Mouse (Mus musculus): ENCODE measurements at regions not wholly inside any gene's neighbourhood (a gene's known extent, or its start where the extent isn't known, plus 50 kb on each side); places are given as distances from the start of the nearest gene placed in this dataset.
A peak's percentile ranks its signal among the peaks of the same experiment; 100 is the strongest.

DNA sequence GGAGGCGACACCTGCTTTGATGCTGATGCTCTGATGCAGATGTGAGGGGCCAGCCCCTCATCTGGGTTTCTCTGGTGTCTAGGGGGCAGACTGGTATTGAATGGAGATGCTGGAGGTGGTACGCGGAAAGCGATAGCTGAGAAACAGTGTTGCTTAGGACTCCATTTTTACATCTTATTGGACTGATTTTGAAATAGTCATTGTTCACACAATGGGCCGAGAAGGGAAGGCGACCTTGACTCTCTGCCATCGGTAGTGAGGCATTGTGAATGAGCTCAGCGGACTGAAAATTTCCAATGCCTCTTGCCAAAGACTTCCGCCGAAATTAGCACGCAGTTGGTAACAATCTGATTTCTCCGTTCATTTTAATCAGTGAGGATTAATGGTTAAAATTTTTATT is 177.0 kb downstream of the Mtx2 start:
- H3K4me3 ChIP-seq (ENCODE audit: low read length) = peak overlapping the region; percentile 8; the same call in 1 of the 2 replicates
- H3K27ac ChIP-seq = no peak overlapping the region
- no peaks in the 10 kb centered on the region for H3K36me3 ChIP-seq (ENCODE audit: insufficient read depth, low read length)
- no peaks in the 10 kb centered on the region for H3K9me3 ChIP-seq (ENCODE audit: low read length)
- peak; percentile 4; the same call in 1 of the 2 replicates for TF ChIP-seq CTCF (IDR thresholded peaks at IDR 0.05; ENCODE audit: low read depth)
- WGBS = 30% methylated on average over 12 of the region's 12 CpGs
- no peaks in the 10 kb centered on the region for H3K27me3 ChIP-seq (ENCODE audit: insufficient read depth, low read length)
- H3K4me1 ChIP-seq (ENCODE audit: insufficient read depth, low read length) = peaks cover 5% of the 10 kb centered on the region; the same call in 1 of the 2 replicates
- H3K9ac ChIP-seq (replicated peaks; ENCODE audit: low read length) = no peak overlapping the region
- DNase-seq (ENCODE audit: low spot score) = peak; percentile 56
- H3K4me2 ChIP-seq (ENCODE audit: low read depth, low read length) = peak overlapping the region; percentile 47
- ATAC-seq = no peak

DNA sequence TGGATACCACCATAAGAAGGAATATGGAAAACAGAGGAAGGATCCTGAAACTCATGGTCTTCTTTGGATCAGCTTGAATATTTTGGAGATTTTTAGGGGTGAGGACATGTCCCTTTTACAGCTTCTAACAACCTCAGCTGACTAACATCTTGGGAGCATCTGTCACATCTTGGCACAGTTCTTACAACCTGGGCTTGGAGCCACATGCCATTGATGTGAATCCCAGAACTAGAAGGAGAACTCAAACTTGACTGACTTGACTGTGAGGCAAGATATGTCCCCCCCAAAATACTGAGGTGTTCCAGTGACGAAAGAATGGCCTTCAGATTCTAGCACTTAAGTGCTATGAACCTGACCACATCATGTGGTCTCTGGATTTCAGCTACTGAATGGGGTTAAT is 182.5 kb downstream of the Mtx2 start:
- Histone ChIP-seq H3K9me3 (ENCODE audit: low read length) (no peaks in the 10 kb centered on the region), H3K27ac (no peak overlapping the region), H3K9ac (replicated peaks; ENCODE audit: low read length) (no peak overlapping the region), H3K4me1 (ENCODE audit: insufficient read depth, low read length) (no peaks in the 10 kb centered on the region), H3K4me2 (ENCODE audit: low read depth, low read length) (no peak overlapping the region), H3K36me3 (ENCODE audit: insufficient read depth, low read length) (no peaks in the 10 kb centered on the region), H3K27me3 (ENCODE audit: insufficient read depth, low read length) (no peaks in the 10 kb centered on the region), H3K4me3 (ENCODE audit: low read length) (no peak overlapping the region)
- TF ChIP-seq CTCF (IDR thresholded peaks at IDR 0.05; ENCODE audit: low read depth) = no peak
- DNase-seq (ENCODE audit: low spot score) = no peak
- 70% methylated on average over 1 of the region's 1 CpGs for WGBS
- ATAC-seq = no peak

DNA sequence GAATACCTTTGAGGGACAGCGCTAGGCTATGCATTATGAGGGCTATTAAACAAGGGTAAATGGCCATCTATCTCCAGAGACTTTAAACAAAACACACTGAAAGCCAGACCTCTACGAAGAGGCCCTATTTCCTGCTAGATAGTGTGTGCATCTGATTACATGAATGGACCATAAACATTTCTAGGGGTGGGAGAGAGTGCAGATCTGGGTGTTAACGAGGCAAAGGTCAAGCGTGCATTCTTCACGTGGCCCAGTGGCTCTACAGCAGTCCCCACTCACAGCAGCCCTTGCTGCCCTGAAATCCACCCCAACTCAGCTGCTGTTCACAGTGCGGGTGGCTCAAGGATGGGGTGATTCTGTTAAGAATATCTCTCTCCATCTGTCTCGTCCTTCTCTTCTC is 185.0 kb downstream of the Mtx2 start:
- no peak for ATAC-seq
- H3K9me3 ChIP-seq (ENCODE audit: low read length) = no peaks in the 10 kb centered on the region

DNA sequence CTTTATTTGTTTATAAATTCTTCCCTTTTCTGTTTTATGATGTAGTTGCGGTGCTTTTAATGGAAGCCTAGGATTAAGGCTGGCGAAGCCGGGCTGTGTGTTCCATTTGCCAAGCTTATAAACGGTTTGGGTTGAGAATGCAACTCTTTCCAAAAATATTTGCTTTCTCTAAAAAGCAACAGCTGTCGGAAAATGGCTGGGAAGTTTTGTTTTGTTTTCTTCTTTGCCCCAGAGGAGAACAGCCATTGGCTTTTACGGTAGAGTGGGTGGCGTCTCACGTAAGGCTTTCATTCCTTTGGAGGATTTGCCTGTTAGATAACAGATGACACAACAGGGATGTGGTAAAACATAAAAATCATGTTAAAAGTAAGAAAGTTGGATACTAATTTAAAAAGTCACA is 186.4 kb downstream of the Mtx2 start:
- no peak for ATAC-seq
- no peaks in the 10 kb centered on the region for H3K9me3 ChIP-seq (ENCODE audit: low read length)
- no peak for TF ChIP-seq CTCF (IDR thresholded peaks at IDR 0.05; ENCODE audit: low read depth)
- H3K9ac ChIP-seq (replicated peaks; ENCODE audit: low read length) = no peak overlapping the region
- no peak overlapping the region for H3K4me2 ChIP-seq (ENCODE audit: low read depth, low read length)
- WGBS = 85% methylated on average over 8 of the region's 8 CpGs
- no peak overlapping the region for H3K27ac ChIP-seq
- H3K36me3 ChIP-seq (ENCODE audit: insufficient read depth, low read length) = no peaks in the 10 kb centered on the region
- no peaks in the 10 kb centered on the region for H3K4me1 ChIP-seq (ENCODE audit: insufficient read depth, low read length)
- no peak overlapping the region for H3K4me3 ChIP-seq (ENCODE audit: low read length)
- DNase-seq (ENCODE audit: low spot score) = no peak
- H3K27me3 ChIP-seq (ENCODE audit: insufficient read depth, low read length) = no peaks in the 10 kb centered on the region

More for the DNA sequence above, 185.0 kb downstream of the Mtx2 start:
- Histone ChIP-seq H3K4me1 (ENCODE audit: insufficient read depth, low read length) (no peaks in the 10 kb centered on the region), H3K4me2 (ENCODE audit: low read depth, low read length) (no peak overlapping the region), H3K27ac (no peak overlapping the region), H3K4me3 (ENCODE audit: low read length) (no peak overlapping the region), H3K9ac (replicated peaks; ENCODE audit: low read length) (no peak overlapping the region), H3K27me3 (ENCODE audit: insufficient read depth, low read length) (no peaks in the 10 kb centered on the region), H3K36me3 (ENCODE audit: insufficient read depth, low read length) (no peaks in the 10 kb centered on the region)
- TF ChIP-seq CTCF (IDR thresholded peaks at IDR 0.05; ENCODE audit: low read depth) = no peak
- 80% methylated on average over 7 of the region's 7 CpGs for WGBS
- no peak for DNase-seq (ENCODE audit: low spot score)

DNA sequence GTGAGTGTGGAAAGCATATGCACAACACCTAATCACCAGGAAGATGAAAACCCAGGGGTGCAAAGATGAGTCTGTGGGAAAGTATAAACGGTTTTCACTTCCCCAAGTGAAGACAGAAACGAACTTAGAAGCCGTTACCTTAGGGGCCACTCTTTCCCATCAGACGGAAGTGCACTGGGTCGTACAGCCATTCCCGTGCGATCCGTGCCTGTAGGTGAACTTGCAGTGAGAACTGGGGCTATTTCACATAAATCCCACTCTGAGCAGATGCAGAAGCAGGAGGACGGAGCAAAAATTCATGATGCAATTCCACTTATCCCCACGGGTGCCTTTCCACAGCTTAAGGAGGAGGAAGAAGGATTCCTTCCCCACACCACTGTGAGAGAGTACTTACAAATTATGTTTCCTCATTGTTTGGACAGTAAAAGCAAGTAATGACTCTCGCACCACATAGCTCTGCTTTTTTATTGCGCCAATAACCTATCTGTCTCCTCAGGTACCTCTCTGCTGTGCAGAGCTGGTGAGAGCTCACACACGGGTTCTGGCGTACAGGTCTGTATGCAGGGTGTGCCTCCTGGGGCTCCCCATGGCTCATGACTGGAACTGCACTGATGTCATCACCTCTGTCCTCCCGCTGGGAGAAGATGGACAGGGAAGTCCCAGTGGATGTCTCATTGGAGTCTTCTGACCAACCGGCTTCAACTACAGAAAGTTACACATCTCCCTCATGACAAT is 189.6 kb downstream of the Mtx2 start:
- TF ChIP-seq CTCF (IDR thresholded peaks at IDR 0.05; ENCODE audit: low read depth) = no peak; the same call in 1 of the 2 replicates
- no peaks in the 10 kb centered on the region for H3K27me3 ChIP-seq (ENCODE audit: insufficient read depth, low read length)
- DNase-seq (ENCODE audit: low spot score) (no peak), ATAC-seq (no peak)
- no peak overlapping the region for H3K27ac ChIP-seq
- 76% methylated on average over 16 of the region's 16 CpGs for whole genome bisulfite sequencing
- H3K9me3 ChIP-seq (ENCODE audit: low read length) = no peaks in the 10 kb centered on the region
- no peak overlapping the region for H3K4me3 ChIP-seq (ENCODE audit: low read length)
- H3K9ac ChIP-seq (replicated peaks; ENCODE audit: low read length) = no peak overlapping the region
- no peaks in the 10 kb centered on the region for H3K4me1 ChIP-seq (ENCODE audit: insufficient read depth, low read length)
- no peak overlapping the region for H3K4me2 ChIP-seq (ENCODE audit: low read depth, low read length)
- H3K36me3 ChIP-seq (ENCODE audit: insufficient read depth, low read length) = no peaks in the 10 kb centered on the region

DNA sequence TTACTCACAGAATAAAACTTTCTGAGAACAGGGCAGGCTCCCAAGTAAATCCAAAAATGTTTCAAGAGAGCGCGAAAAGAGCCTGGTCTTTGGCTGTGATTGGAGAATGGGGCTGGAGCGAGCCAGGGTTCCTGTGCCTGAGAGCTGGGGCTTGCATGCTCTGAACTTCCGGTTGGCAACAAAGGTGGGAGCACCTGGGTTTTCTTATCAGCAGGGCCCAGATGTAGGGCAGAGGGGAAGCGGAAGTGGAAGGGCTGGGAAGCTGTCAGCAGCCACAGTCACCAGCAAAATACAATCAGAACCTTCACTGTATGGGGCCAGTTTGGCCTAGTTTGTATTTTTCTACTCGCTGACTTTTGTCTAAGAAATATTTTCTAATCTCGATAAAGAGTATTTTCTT is 193.9 kb downstream of the Mtx2 start:
- H3K4me2 ChIP-seq (ENCODE audit: low read depth, low read length) = no peak overlapping the region
- H3K9me3 ChIP-seq (ENCODE audit: low read length) = no peaks in the 10 kb centered on the region
- WGBS = 87% methylated on average over 7 of the region's 7 CpGs
- no peak for DNase-seq (ENCODE audit: low spot score)
- no peak overlapping the region for H3K9ac ChIP-seq (replicated peaks; ENCODE audit: low read length)
- TF ChIP-seq CTCF (IDR thresholded peaks at IDR 0.05; ENCODE audit: low read depth) = no peak
- ATAC-seq = no peak
- no peak overlapping the region for H3K4me3 ChIP-seq (ENCODE audit: low read length)
- H3K4me1 ChIP-seq (ENCODE audit: insufficient read depth, low read length) = no peaks in the 10 kb centered on the region
- no peaks in the 10 kb centered on the region for H3K27me3 ChIP-seq (ENCODE audit: insufficient read depth, low read length)
- no peak overlapping the region for H3K27ac ChIP-seq
- no peaks in the 10 kb centered on the region for H3K36me3 ChIP-seq (ENCODE audit: insufficient read depth, low read length)

DNA sequence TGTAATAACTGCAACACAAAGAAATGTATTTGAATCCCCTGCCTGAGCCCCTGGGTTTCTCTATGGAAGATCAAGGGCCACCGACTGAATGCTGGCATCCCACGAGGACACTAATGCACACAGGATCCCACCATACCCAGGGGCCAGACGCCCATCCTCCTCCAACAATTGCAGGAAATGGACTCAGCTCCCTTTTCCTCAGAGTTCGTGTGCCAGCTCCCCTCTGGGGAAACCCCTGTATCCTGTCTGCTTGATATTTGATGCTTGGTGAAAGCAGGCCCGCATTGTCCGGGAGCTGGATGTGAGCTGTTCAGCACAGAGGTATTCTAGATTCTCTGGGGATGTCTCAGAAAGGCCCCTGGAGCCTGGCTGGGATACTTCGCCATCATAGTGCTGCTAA is 196.0 kb downstream of the Mtx2 start:
- 70% methylated on average over 7 of the region's 7 CpGs for WGBS
- Histone ChIP-seq H3K27me3 (ENCODE audit: insufficient read depth, low read length) (no peaks in the 10 kb centered on the region), H3K4me1 (ENCODE audit: insufficient read depth, low read length) (no peaks in the 10 kb centered on the region), H3K4me2 (ENCODE audit: low read depth, low read length) (no peak overlapping the region), H3K36me3 (ENCODE audit: insufficient read depth, low read length) (no peaks in the 10 kb centered on the region), H3K9ac (replicated peaks; ENCODE audit: low read length) (no peak overlapping the region), H3K27ac (no peak overlapping the region), H3K9me3 (ENCODE audit: low read length) (no peaks in the 10 kb centered on the region), H3K4me3 (ENCODE audit: low read length) (no peak overlapping the region)
- no peak for TF ChIP-seq CTCF (IDR thresholded peaks at IDR 0.05; ENCODE audit: low read depth)
- ATAC-seq (no peak), DNase-seq (ENCODE audit: low spot score) (no peak)

All from hindbrain, postnatal 0 days (tissue).